Mouse (Mus musculus): Measurements from ENCODE around the gene Fgfr2.

DNA sequence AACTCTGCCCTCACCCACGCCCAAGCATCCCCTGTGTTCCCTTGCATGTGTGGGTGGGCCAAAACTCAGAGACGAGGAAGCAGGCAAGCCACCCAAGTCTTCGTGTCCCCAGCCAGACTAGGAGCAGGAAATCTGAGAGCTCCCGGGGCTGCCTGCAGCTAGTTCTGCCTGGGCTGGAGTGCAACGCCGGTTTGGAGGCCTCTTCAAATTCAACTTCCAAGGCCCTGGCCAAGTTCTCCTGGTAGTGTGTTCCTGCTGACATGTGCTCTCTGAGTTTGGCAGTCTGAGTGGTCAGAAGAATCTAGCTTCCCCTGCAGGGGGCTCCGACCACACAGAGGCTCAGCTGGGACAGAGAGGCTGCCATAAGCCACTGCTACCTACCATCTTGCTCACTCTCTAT lies 2948.6 kb downstream of the Fgfr2 start:
- TF ChIP-seq CTCF (IDR thresholded peaks at IDR 0.05) (peak; percentile 35), EP300 (IDR thresholded peaks at IDR 0.05) (no peak)
